Mouse (Mus musculus) mesoderm, embryonic 11.5 days (tissue): ENCODE data around the gene Snx4.
"Not testable (repeated sequence)": the region's sequence is repeated elsewhere in the genome, so short reads cannot be mapped to it uniquely, and the experiment has no call there.

ENCODE experiments used
- DNase-seq: peaks from one replicate; pipeline ENCODE4 v3.0.0-alpha.2; 2012; ENCODE audit warnings: low read depth, low spot score

Gene Snx4

GRCm38 (mm10) chr16:33251194-33252051, at the start of gene Snx4:
TSS of gene Snx4 (plus strand) at chr16:33251442.
- peak; percentile 95 for DNase-seq

GRCm38 (mm10) chr16:33210812-33211211, 40.4 kb upstream of the Snx4 start:
- DNase-seq, result no peak

- DNase-seq, result no peak
These were observed 34.8 kb upstream of the Snx4 start for GRCm38 (mm10) chr16:33216313-33217003.

GRCm38 (mm10) chr16:33217553-33218085, 33.6 kb upstream of the Snx4 start:
- DNase-seq, result not testable (repeated sequence)

GRCm38 (mm10) chr16:33222482-33222881, 28.8 kb upstream of the Snx4 start:
- DNase-seq, result no peak

- DNase-seq, result no peak
These were observed 26.9 kb upstream of the Snx4 start for GRCm38 (mm10) chr16:33224381-33224780.

GRCm38 (mm10) chr16:33234128-33234527, 17.1 kb upstream of the Snx4 start:
- no peak for DNase-seq

GRCm38 (mm10) chr16:33236151-33236550, 15.1 kb upstream of the Snx4 start:
- no peak for DNase-seq

- DNase-seq, result no peak
These were observed 11.9 kb upstream of the Snx4 start for GRCm38 (mm10) chr16:33239305-33239704.

GRCm38 (mm10) chr16:33242046-33242445, 9.2 kb upstream of the Snx4 start:
- DNase-seq, result no peak

- DNase-seq, result no peak
These were observed 7.0 kb upstream of the Snx4 start for GRCm38 (mm10) chr16:33244136-33244691.

- DNase-seq, result no peak
These were observed 6.2 kb upstream of the Snx4 start for GRCm38 (mm10) chr16:33244933-33245470.

- no peak for DNase-seq
These were observed 4.7 kb upstream of the Snx4 start for GRCm38 (mm10) chr16:33246526-33246925.

- DNase-seq, result no peak
These were observed 4.2 kb upstream of the Snx4 start for GRCm38 (mm10) chr16:33247006-33247405.

GRCm38 (mm10) chr16:33250651-33251120, 556 bp upstream of the Snx4 start:
- no peak for DNase-seq

GRCm38 (mm10) chr16:33255601-33256000, 4.4 kb downstream of the Snx4 start:
- no peak for DNase-seq

GRCm38 (mm10) chr16:33258530-33258929, 7.3 kb downstream of the Snx4 start:
- DNase-seq, result no peak

GRCm38 (mm10) chr16:33259824-33260223, 8.6 kb downstream of the Snx4 start:
- DNase-seq, result no peak

- no peak for DNase-seq
These were observed 9.6 kb downstream of the Snx4 start for GRCm38 (mm10) chr16:33260825-33261224.

GRCm38 (mm10) chr16:33261584-33262061, 10.4 kb downstream of the Snx4 start:
- no peak for DNase-seq

GRCm38 (mm10) chr16:33262096-33262495, 10.9 kb downstream of the Snx4 start:
- DNase-seq, result no peak
